Mouse (Mus musculus) neural tube, embryonic 13.5 days (tissue): ENCODE data around the gene Hebp2. TPM values are rescaled to one million over a fixed set of nuclear protein-coding genes. Genes with fewer than 3 reads are reported as not detected.
"Not testable (repeated sequence)": the region's sequence is repeated elsewhere in the genome, so short reads cannot be mapped to it uniquely, and the experiment has no call there.

ENCODE experiments used
- ATAC-seq: fragments of 200-750 bp; cut with Nextera tagmentation; 2 replicates; pipeline ENCODE4 v1.8.0; 2017; ENCODE audit warnings: low read depth, mild to moderate bottlenecking, moderate TSS enrichment, moderate library complexity
- H3K27ac ChIP-seq: fragments of 300-500 bp; sonication (generic); replicated peaks from 2 replicates; pipeline ENCODE4 v1.5.1; 2015; ENCODE audit warnings: moderate library complexity, mild to moderate bottlenecking, inconsistent platforms
- H3K27me3 ChIP-seq: fragments of 300-500 bp; sonication (generic); 2 replicates; pipeline ENCODE4 v1.6.1; 2015; ENCODE audit warnings: mild to moderate bottlenecking, inconsistent platforms
- H3K36me3 ChIP-seq: fragments of 300-500 bp; sonication (generic); 2 replicates; pipeline ENCODE4 v1.6.1; 2015; ENCODE audit warnings: mild to moderate bottlenecking, inconsistent platforms
- H3K4me1 ChIP-seq: fragments of 300-500 bp; sonication (generic); replicated peaks from 2 replicates; pipeline ENCODE4 v1.6.1; 2015; ENCODE audit warnings: inconsistent platforms
- H3K4me2 ChIP-seq: fragments of 300-500 bp; sonication (generic); 2 replicates; pipeline ENCODE4 v1.6.1; 2015; ENCODE audit warnings: inconsistent platforms, mild to moderate bottlenecking, moderate library complexity
- H3K4me3 ChIP-seq: fragments of 300-500 bp; sonication (generic); 2 replicates; pipeline ENCODE4 v1.5.1; 2015; ENCODE audit warnings: mild to moderate bottlenecking, inconsistent platforms
- H3K9ac ChIP-seq: fragments of 300-500 bp; sonication (generic); 2 replicates; pipeline ENCODE4 v1.6.1; 2015; ENCODE audit warnings: moderate library complexity, mild to moderate bottlenecking, inconsistent platforms
- H3K9me3 ChIP-seq: fragments of 300-500 bp; sonication (generic); 2 replicates; pipeline ENCODE4 v1.6.1; 2016; ENCODE audit warnings: inconsistent platforms
- WGBS: fragments of 180-500 bp; shearing (Covaris S2); methylation state at CpG from one replicate; pipeline ENCODE4 v1.1.7; 2015; 5-methylcytosine and 5-hydroxymethylcytosine counted together
- polyA plus RNA-seq: library from polyadenylated mRNA; unstranded; fragments of >200 nt; fragmentation: Nextera tagmentation; extraction: Ambion mirVana; gene quantifications from 2 replicates; pipeline ENCODE4 v1.2.1, GENCODE M21; 2015

The Hebp2 gene
- 14.7 and 15.2 TPM in 2 replicates for polyA plus RNA-seq

- H3K9ac ChIP-seq: peak within 1 kb of the TSS; percentile 83
- no peaks in the 10 kb centered on the region for H3K9me3 ChIP-seq
- H3K4me3 ChIP-seq: peak within 1 kb of the TSS; percentile 65
- under 1% methylated on average over 22 of the region's 22 CpGs for WGBS
- no peaks in the 10 kb centered on the region for H3K27me3 ChIP-seq
- H3K27ac ChIP-seq: no peak within 1 kb of the TSS; the same call in 1 of the 2 replicates
- peaks cover 16% of the 10 kb centered on the region for H3K4me1 ChIP-seq
- H3K36me3 ChIP-seq: no peaks in the 10 kb centered on the region
- ATAC-seq: peak; percentile 91
- peak within 1 kb of the TSS; percentile 84 for H3K4me2 ChIP-seq
These were observed at the start of gene Hebp2 for GRCm38 (mm10) chr10:18545813-18546235. Gene Hebp2, minus strand, starts transcription at chr10:18546076.

GRCm38 (mm10) chr10:18589455-18589854, 43.6 kb upstream of the Hebp2 start:
- Histone ChIP-seq H3K36me3 (peaks cover 43% of the 10 kb centered on the region), H3K4me3 (no peak overlapping the region), H3K27ac (no peak overlapping the region), H3K4me1 (no peaks in the 10 kb centered on the region), H3K27me3 (no peaks in the 10 kb centered on the region), H3K9me3 (no peaks in the 10 kb centered on the region), H3K9ac (no peak overlapping the region), H3K4me2 (no peak overlapping the region)
- WGBS: 85% methylated on average over 5 of the region's 5 CpGs
- ATAC-seq: no peak

GRCm38 (mm10) chr10:18584188-18584587, 38.3 kb upstream of the Hebp2 start:
- Histone ChIP-seq H3K4me2 (no peak overlapping the region), H3K36me3 (peaks cover 9% of the 10 kb centered on the region), H3K27ac (no peak overlapping the region), H3K27me3 (no peaks in the 10 kb centered on the region), H3K9me3 (no peaks in the 10 kb centered on the region), H3K4me1 (no peaks in the 10 kb centered on the region), H3K9ac (no peak overlapping the region), H3K4me3 (no peak overlapping the region)
- ATAC-seq: no peak
- 8% methylated on average over 7 of the region's 7 CpGs for WGBS

GRCm38 (mm10) chr10:18572581-18572980, 26.7 kb upstream of the Hebp2 start:
- 0 out of 2 replicates have a peak, but pooled peaks cover 3% of the 10 kb centered on the region for H3K9me3 ChIP-seq
- no peak overlapping the region for H3K27ac ChIP-seq
- H3K36me3 ChIP-seq: no peaks in the 10 kb centered on the region
- no peak overlapping the region for H3K4me2 ChIP-seq
- H3K4me3 ChIP-seq: no peak overlapping the region
- no peak for ATAC-seq
- no peaks in the 10 kb centered on the region for H3K4me1 ChIP-seq
- no peaks in the 10 kb centered on the region for H3K27me3 ChIP-seq
- 52% methylated on average over 2 of the region's 2 CpGs for WGBS
- H3K9ac ChIP-seq: no peak overlapping the region

- Histone ChIP-seq H3K9me3 (no peaks in the 10 kb centered on the region), H3K4me2 (no peak overlapping the region), H3K4me3 (no peak overlapping the region), H3K9ac (no peak overlapping the region), H3K4me1 (no peaks in the 10 kb centered on the region), H3K27me3 (no peaks in the 10 kb centered on the region), H3K36me3 (no peaks in the 10 kb centered on the region), H3K27ac (no peak overlapping the region)
- WGBS: 5% methylated on average over 4 of the region's 4 CpGs
- no peak; the same call in 1 of the 2 replicates for ATAC-seq
These were observed 17.1 kb upstream of the Hebp2 start for GRCm38 (mm10) chr10:18562940-18563339.

GRCm38 (mm10) chr10:18561445-18561844, 15.6 kb upstream of the Hebp2 start:
- H3K27me3 ChIP-seq: no peaks in the 10 kb centered on the region
- H3K4me3 ChIP-seq: no peak overlapping the region
- H3K27ac ChIP-seq: no peak overlapping the region
- no peaks in the 10 kb centered on the region for H3K36me3 ChIP-seq
- H3K9ac ChIP-seq: no peak overlapping the region
- no peaks in the 10 kb centered on the region for H3K4me1 ChIP-seq
- no peak overlapping the region for H3K4me2 ChIP-seq
- H3K9me3 ChIP-seq: no peaks in the 10 kb centered on the region
- 35% methylated on average over 5 of the region's 5 CpGs for WGBS
- no peak for ATAC-seq

GRCm38 (mm10) chr10:18559076-18559475, 13.2 kb upstream of the Hebp2 start:
- not testable (repeated sequence) for H3K36me3 ChIP-seq, H3K27me3 ChIP-seq, H3K4me1 ChIP-seq, H3K27ac ChIP-seq, H3K4me2 ChIP-seq, H3K4me3 ChIP-seq, ATAC-seq, H3K9ac ChIP-seq, H3K9me3 ChIP-seq
- WGBS: 87% methylated on average over 9 of the region's 9 CpGs

GRCm38 (mm10) chr10:18549321-18550216, 3.7 kb upstream of the Hebp2 start:
- no peaks in the 10 kb centered on the region for H3K27me3 ChIP-seq
- 8% methylated on average over 35 of the region's 35 CpGs for WGBS
- H3K4me3 ChIP-seq: peak overlapping the region; percentile 39
- no peaks in the 10 kb centered on the region for H3K9me3 ChIP-seq
- H3K9ac ChIP-seq: peak overlapping the region; percentile 65
- H3K36me3 ChIP-seq: no peaks in the 10 kb centered on the region
- peak overlapping the region; percentile 65 for H3K4me2 ChIP-seq
- H3K27ac ChIP-seq: no peak overlapping the region
- ATAC-seq: peak; percentile 48
- H3K4me1 ChIP-seq: peaks cover 16% of the 10 kb centered on the region

- Histone ChIP-seq H3K4me3 (no peak overlapping the region), H3K9ac (no peak overlapping the region), H3K27me3 (no peaks in the 10 kb centered on the region), H3K36me3 (no peaks in the 10 kb centered on the region), H3K27ac (no peak overlapping the region), H3K9me3 (no peaks in the 10 kb centered on the region), H3K4me2 (no peak overlapping the region), H3K4me1 (peaks cover 16% of the 10 kb centered on the region)
- 84% methylated on average over 4 of the region's 4 CpGs for whole genome bisulfite sequencing
- no peak for ATAC-seq
These were observed 1.5 kb upstream of the Hebp2 start for GRCm38 (mm10) chr10:18547381-18547780.

- Histone ChIP-seq H3K27me3 (no peaks in the 10 kb centered on the region), H3K27ac (no peak overlapping the region), H3K4me2 (peak overlapping the region; percentile 84), H3K4me3 (peak overlapping the region; percentile 65), H3K36me3 (no peaks in the 10 kb centered on the region), H3K4me1 (peaks cover 16% of the 10 kb centered on the region), H3K9ac (peak overlapping the region; percentile 83), H3K9me3 (no peaks in the 10 kb centered on the region)
- WGBS: 9% methylated on average over 13 of the region's 13 CpGs
- peak; percentile 6; the same call in 1 of the 2 replicates for ATAC-seq
These were observed 567 bp downstream of the Hebp2 start for GRCm38 (mm10) chr10:18545309-18545708.

- Histone ChIP-seq H3K36me3 (peaks cover 34% of the 10 kb centered on the region), H3K9ac (no peak overlapping the region), H3K4me3 (no peak overlapping the region), H3K9me3 (no peaks in the 10 kb centered on the region), H3K4me2 (no peak overlapping the region), H3K27ac (no peak overlapping the region), H3K4me1 (no peaks in the 10 kb centered on the region), H3K27me3 (no peaks in the 10 kb centered on the region)
- 89% methylated on average over 2 of the region's 2 CpGs for WGBS
- no peak for ATAC-seq
These were observed 9.0 kb downstream of the Hebp2 start for GRCm38 (mm10) chr10:18536889-18537288.

GRCm38 (mm10) chr10:18532293-18532692, 13.6 kb downstream of the Hebp2 start:
- Histone ChIP-seq H3K27me3 (no peaks in the 10 kb centered on the region), H3K4me3 (no peak overlapping the region), H3K9ac (no peak overlapping the region), H3K9me3 (no peaks in the 10 kb centered on the region), H3K36me3 (peaks cover 53% of the 10 kb centered on the region), H3K4me2 (no peak overlapping the region), H3K4me1 (peaks cover 11% of the 10 kb centered on the region), H3K27ac (no peak overlapping the region)
- ATAC-seq: no peak
- 64% methylated on average over 8 of the region's 8 CpGs for WGBS
